Mouse (Mus musculus) neural tube, embryonic 14.5 days (tissue): ENCODE data around the gene Slc4a10. TPM values are rescaled to one million over a fixed set of nuclear protein-coding genes. Genes with fewer than 3 reads are reported as not detected.

Source experiments
- ATAC-seq: fragments of 200-750 bp; cut with Nextera tagmentation; 2 replicates; pipeline ENCODE4 v1.8.0; 2017; ENCODE audit warnings: low read depth, mild to moderate bottlenecking, moderate TSS enrichment, moderate library complexity
- H3K27ac ChIP-seq: fragments of 300-500 bp; sonication (generic); 2 replicates; pipeline ENCODE4 v1.5.1; 2014; ENCODE audit warnings: low read depth, mild to moderate bottlenecking, control low read depth, low read length, moderate library complexity, mixed read lengths
- H3K27me3 ChIP-seq: fragments of 300-500 bp; sonication (generic); 2 replicates; pipeline ENCODE4 v1.6.1; 2014; ENCODE audit warnings: low read length; ENCODE audit not compliant: control insufficient read depth, insufficient read depth
- H3K36me3 ChIP-seq: fragments of 300-500 bp; sonication (generic); 2 replicates; pipeline ENCODE4 v1.6.1; 2014; ENCODE audit warnings: low read length, mixed read lengths; ENCODE audit not compliant: control insufficient read depth, insufficient read depth
- H3K4me1 ChIP-seq: fragments of 300-500 bp; sonication (generic); 2 replicates; pipeline ENCODE4 v1.6.1; 2014; ENCODE audit warnings: low read length; ENCODE audit not compliant: control insufficient read depth, insufficient read depth
- H3K4me2 ChIP-seq: fragments of 300-500 bp; sonication (generic); 2 replicates; pipeline ENCODE4 v1.6.1; 2014; ENCODE audit warnings: mild to moderate bottlenecking, low read depth, low read length, control low read depth
- H3K4me3 ChIP-seq: fragments of 300-500 bp; sonication (generic); 2 replicates; pipeline ENCODE4 v1.5.1; 2014; ENCODE audit warnings: low read depth, low read length, control low read depth, mixed read lengths
- H3K9ac ChIP-seq: fragments of 300-500 bp; sonication (generic); replicated peaks from 2 replicates; pipeline ENCODE4 v1.6.1; 2014; ENCODE audit warnings: low read depth, mild to moderate bottlenecking, control low read depth, low read length, mixed read lengths
- H3K9me3 ChIP-seq: fragments of 300-500 bp; sonication (generic); 2 replicates; pipeline ENCODE4 v1.6.1; 2016; ENCODE audit warnings: low read length; ENCODE audit not compliant: control insufficient read depth
- WGBS: fragments of 180-500 bp; shearing (Covaris S2); extraction: QIAGEN DNeasy Blood & Tissue Kit; methylation state at CpG from one replicate; pipeline ENCODE4 v1.1.7; 2014; 5-methylcytosine and 5-hydroxymethylcytosine counted together
- polyA plus RNA-seq: library from polyadenylated mRNA; unstranded; fragments of >200 nt; fragmentation: Nextera tagmentation; extraction: Ambion mirVana; gene quantifications from 2 replicates; pipeline ENCODE4 v1.2.1, GENCODE M21; 2014

The Slc4a10 gene
- polyA plus RNA-seq, 1 experiment from 2014 or later: 29.6 TPM

GRCm38 (mm10) chr2:62227563-62227962 is 181.3 kb downstream of the Slc4a10 start:
- H3K9me3 ChIP-seq: no peaks in the 10 kb centered on the region
- H3K4me2 ChIP-seq: no peak overlapping the region
- no peak overlapping the region for H3K27ac ChIP-seq
- H3K27me3 ChIP-seq: no peaks in the 10 kb centered on the region
- H3K4me3 ChIP-seq: no peak overlapping the region
- H3K4me1 ChIP-seq: no peaks in the 10 kb centered on the region
- H3K9ac ChIP-seq: no peak overlapping the region
- H3K36me3 ChIP-seq: no peaks in the 10 kb centered on the region
- ATAC-seq: no peak

DNA sequence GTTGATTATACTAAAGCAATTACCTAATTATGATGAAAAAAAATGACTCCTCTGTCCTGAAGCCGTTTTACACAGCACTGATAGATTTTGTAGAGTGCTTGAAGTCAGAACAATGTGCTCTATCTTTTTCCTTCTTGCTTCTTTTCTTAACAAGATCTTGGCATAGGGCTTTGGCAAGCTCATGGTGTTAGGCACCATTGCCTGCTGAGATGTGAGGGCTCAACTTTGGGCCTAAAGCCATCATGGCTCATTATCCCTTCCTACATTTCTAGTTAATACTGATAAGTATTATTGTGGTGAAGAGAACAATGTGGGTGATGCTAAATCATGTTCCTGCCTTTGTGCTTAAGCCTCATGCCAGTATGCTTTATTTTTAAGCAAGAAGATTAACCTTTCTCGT is 185.0 kb downstream of the Slc4a10 start:
- Histone ChIP-seq H3K36me3 (no peaks in the 10 kb centered on the region), H3K27ac (no peak overlapping the region), H3K4me3 (no peak overlapping the region), H3K4me1 (no peaks in the 10 kb centered on the region), H3K4me2 (no peak overlapping the region), H3K27me3 (no peaks in the 10 kb centered on the region), H3K9me3 (no peaks in the 10 kb centered on the region), H3K9ac (no peak overlapping the region)
- no peak for ATAC-seq
- 93% methylated on average over 2 of the region's 2 CpGs for WGBS

DNA sequence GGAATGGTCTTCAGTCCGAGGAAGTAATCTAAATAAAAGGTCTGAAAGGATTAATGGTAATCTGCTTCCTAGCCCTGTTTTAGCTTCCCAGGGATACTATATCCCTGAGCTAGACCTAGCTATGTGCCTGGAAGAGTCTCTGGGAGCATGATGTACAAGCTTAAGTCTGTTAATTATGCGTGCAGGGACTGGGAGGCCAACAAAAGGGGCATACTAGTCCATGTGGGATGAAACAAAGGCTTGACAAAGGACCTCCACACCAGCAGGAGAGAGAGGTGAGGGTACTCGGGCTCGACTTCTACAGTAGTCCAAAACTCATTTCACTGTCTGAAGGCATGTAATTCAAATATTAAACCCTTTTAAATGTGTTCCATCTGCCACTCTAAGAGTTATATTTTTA is 197.9 kb downstream of the Slc4a10 start:
- ATAC-seq: no peak
- Histone ChIP-seq H3K9me3 (no peaks in the 10 kb centered on the region), H3K4me2 (no peak overlapping the region), H3K9ac (no peak overlapping the region), H3K27me3 (no peaks in the 10 kb centered on the region), H3K4me1 (no peaks in the 10 kb centered on the region), H3K36me3 (no peaks in the 10 kb centered on the region), H3K4me3 (no peak overlapping the region), H3K27ac (no peak overlapping the region)
- WGBS: 33% methylated on average over 4 of the region's 4 CpGs

GRCm38 (mm10) chr2:62268467-62268866 is 222.2 kb downstream of the Slc4a10 start:
- no peaks in the 10 kb centered on the region for H3K4me1 ChIP-seq
- H3K4me3 ChIP-seq: no peak overlapping the region
- H3K27ac ChIP-seq: no peak overlapping the region
- no peaks in the 10 kb centered on the region for H3K9me3 ChIP-seq
- no peaks in the 10 kb centered on the region for H3K27me3 ChIP-seq
- no peak for ATAC-seq
- WGBS: 95% methylated on average over 9 of the region's 9 CpGs
- H3K4me2 ChIP-seq: no peak overlapping the region
- H3K36me3 ChIP-seq: no peaks in the 10 kb centered on the region
- H3K9ac ChIP-seq: no peak overlapping the region

GRCm38 (mm10) chr2:62271840-62272239 is 225.6 kb downstream of the Slc4a10 start:
- no peaks in the 10 kb centered on the region for H3K36me3 ChIP-seq
- H3K27ac ChIP-seq: no peak overlapping the region
- H3K9ac ChIP-seq: no peak overlapping the region
- no peak overlapping the region for H3K4me3 ChIP-seq
- H3K4me1 ChIP-seq: no peaks in the 10 kb centered on the region
- no peak overlapping the region for H3K4me2 ChIP-seq
- no peak for ATAC-seq
- WGBS: 57% methylated on average over 4 of the region's 4 CpGs
- H3K9me3 ChIP-seq: no peaks in the 10 kb centered on the region
- H3K27me3 ChIP-seq: no peaks in the 10 kb centered on the region

DNA sequence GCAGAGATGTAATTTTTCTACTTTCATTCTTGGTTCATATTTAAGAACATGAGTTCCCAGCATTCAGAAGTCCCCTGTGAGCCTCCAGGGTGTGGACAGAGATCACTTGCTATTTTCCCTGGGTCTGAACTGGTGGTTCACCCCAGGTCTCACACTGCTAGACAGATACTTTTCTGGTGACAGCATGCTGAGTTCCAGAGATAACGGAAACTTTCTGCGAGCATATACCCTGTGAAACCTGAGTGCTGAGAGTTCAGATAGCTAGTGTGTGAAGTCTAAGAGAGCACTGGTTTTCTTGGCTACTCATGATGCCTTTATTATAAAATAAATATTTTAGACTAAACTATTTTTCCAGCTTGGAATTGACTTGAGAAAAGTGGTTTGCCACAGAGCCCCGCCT is 232.5 kb downstream of the Slc4a10 start:
- ATAC-seq: no peak
- no peak overlapping the region for H3K9ac ChIP-seq
- no peaks in the 10 kb centered on the region for H3K36me3 ChIP-seq
- WGBS: 84% methylated on average over 3 of the region's 3 CpGs
- no peak overlapping the region for H3K4me3 ChIP-seq
- H3K4me1 ChIP-seq: no peaks in the 10 kb centered on the region
- no peaks in the 10 kb centered on the region for H3K9me3 ChIP-seq
- no peak overlapping the region for H3K4me2 ChIP-seq
- H3K27me3 ChIP-seq: no peaks in the 10 kb centered on the region
- H3K27ac ChIP-seq: no peak overlapping the region

- no peak overlapping the region for H3K9ac ChIP-seq
- no peak overlapping the region for H3K4me3 ChIP-seq
- ATAC-seq: no peak
- 88% methylated on average over 7 of the region's 7 CpGs for WGBS
- H3K27ac ChIP-seq: no peak overlapping the region
- H3K36me3 ChIP-seq: no peaks in the 10 kb centered on the region
- H3K27me3 ChIP-seq: no peaks in the 10 kb centered on the region
- no peak overlapping the region for H3K4me2 ChIP-seq
- no peaks in the 10 kb centered on the region for H3K4me1 ChIP-seq
- no peaks in the 10 kb centered on the region for H3K9me3 ChIP-seq
These were observed 233.5 kb downstream of the Slc4a10 start for GRCm38 (mm10) chr2:62279777-62280176.

GRCm38 (mm10) chr2:62285026-62285425 is 238.8 kb downstream of the Slc4a10 start:
- Histone ChIP-seq H3K9me3 (no peaks in the 10 kb centered on the region), H3K9ac (no peak overlapping the region), H3K27ac (no peak overlapping the region), H3K4me3 (no peak overlapping the region), H3K36me3 (no peaks in the 10 kb centered on the region), H3K27me3 (no peaks in the 10 kb centered on the region), H3K4me1 (no peaks in the 10 kb centered on the region), H3K4me2 (no peak overlapping the region)
- no peak for ATAC-seq
- WGBS: 87% methylated on average over 2 of the region's 2 CpGs

DNA sequence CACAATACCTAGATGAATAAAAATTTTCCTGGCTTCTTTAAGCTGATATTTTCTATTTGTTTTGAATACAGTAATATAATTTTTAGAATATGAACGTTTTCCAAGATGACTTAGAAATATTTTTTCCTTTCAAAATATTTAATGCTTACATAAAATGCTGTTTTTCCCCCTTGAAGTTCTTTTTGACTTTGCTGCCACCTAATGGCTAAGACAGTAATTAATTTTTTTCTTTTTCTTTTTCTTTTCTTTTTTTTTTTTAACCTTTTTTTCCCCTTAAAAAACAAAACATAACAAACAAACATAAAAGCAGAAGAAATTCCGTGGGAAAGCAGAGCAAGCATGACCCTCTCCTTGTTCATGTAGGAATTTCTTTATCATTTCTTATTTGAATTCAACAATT is 239.6 kb downstream of the Slc4a10 start:
- H3K27me3 ChIP-seq: no peaks in the 10 kb centered on the region
- no peak overlapping the region for H3K27ac ChIP-seq
- H3K9ac ChIP-seq: no peak overlapping the region
- no peak overlapping the region for H3K4me3 ChIP-seq
- no peaks in the 10 kb centered on the region for H3K4me1 ChIP-seq
- ATAC-seq: no peak
- WGBS: under 1% methylated on average over 2 of the region's 2 CpGs
- H3K9me3 ChIP-seq: no peaks in the 10 kb centered on the region
- no peaks in the 10 kb centered on the region for H3K36me3 ChIP-seq
- no peak overlapping the region for H3K4me2 ChIP-seq

DNA sequence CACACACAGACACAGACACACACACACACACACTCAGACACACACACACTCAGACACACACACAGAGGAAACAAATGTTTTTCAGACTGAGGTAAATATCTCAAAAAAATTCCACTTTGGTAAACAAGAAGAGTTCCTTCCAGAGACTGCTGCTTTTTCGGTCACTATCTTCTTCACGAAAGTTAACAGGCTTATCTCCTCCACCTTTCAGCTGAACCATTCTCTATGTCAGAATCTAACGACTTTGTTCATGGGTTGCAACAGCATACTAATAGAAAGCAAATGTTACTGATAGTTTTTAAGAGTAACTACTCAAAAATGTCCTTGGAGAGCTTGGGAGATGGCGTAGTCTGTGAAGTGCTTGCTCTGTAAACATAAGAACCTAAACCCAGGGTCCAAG is 241.3 kb downstream of the Slc4a10 start:
- no peak for ATAC-seq
- no peak overlapping the region for H3K4me2 ChIP-seq
- no peaks in the 10 kb centered on the region for H3K9me3 ChIP-seq
- no peak overlapping the region for H3K4me3 ChIP-seq
- WGBS: 82% methylated on average over 4 of the region's 4 CpGs
- H3K36me3 ChIP-seq: no peaks in the 10 kb centered on the region
- no peaks in the 10 kb centered on the region for H3K27me3 ChIP-seq
- H3K4me1 ChIP-seq: no peaks in the 10 kb centered on the region
- no peak overlapping the region for H3K9ac ChIP-seq
- no peak overlapping the region for H3K27ac ChIP-seq
